Mouse (Mus musculus) liver, adult 2 months (tissue): Measurements from ENCODE around the gene Olfr1358.
"Not testable (repeated sequence)": the region's sequence is repeated elsewhere in the genome, so short reads cannot be mapped to it uniquely, and the experiment has no call there.

Experiments used
- CTCF ChIP-seq: fragments of 200-500 bp; IDR thresholded peaks from 2 replicates; pipeline ENCODE4 v1.5.1; 2011; ENCODE audit warnings: low read depth, low read length, control low read depth
- POLR2A ChIP-seq: fragments of 200-500 bp; IDR thresholded peaks from 2 replicates; pipeline ENCODE4 v1.6.1; 2011; ENCODE audit warnings: low read length, control low read depth; ENCODE audit not compliant: insufficient read depth; ENCODE audit errors: extremely low read depth

- not testable (repeated sequence) for TF ChIP-seq POLR2A, CTCF
These were observed 7.8 kb downstream of the Olfr1358 start for GRCm38 (mm10) chr10:78525071-78525470.
